Mouse (Mus musculus) left cerebral cortex, adult 9 months (tissue): ENCODE measurements at regions not wholly inside any gene's neighbourhood (a gene's known extent, or its start where the extent isn't known, plus 50 kb on each side); places are given as distances from the start of the nearest gene placed in this dataset.

Experiments
- DNase-seq, 2 experiments: peaks; one replicate each; pipeline ENCODE4 v3.0.0; 2022; ENCODE audit warnings: low spot score in 2 of 2

- DNase-seq = no peak
Measured at GRCm38 (mm10) chr13:110450526-110450925, 55.7 kb downstream of the Plk2 start.

GRCm38 (mm10) chr13:110452009-110452525 is 57.2 kb downstream of the Plk2 start:
- no peak for DNase-seq

GRCm38 (mm10) chr13:110455085-110455484 is 60.2 kb downstream of the Plk2 start:
- peak in 1 of 2 experiments; percentile 50 for DNase-seq

GRCm38 (mm10) chr13:110455569-110456196 is 60.8 kb downstream of the Plk2 start:
- no peak for DNase-seq

- DNase-seq = no peak
Measured at GRCm38 (mm10) chr13:110458701-110459100, 63.9 kb downstream of the Plk2 start.

- DNase-seq = no peak
Measured at GRCm38 (mm10) chr13:110461581-110461980, 66.7 kb downstream of the Plk2 start.

GRCm38 (mm10) chr13:110471526-110471925 is 76.7 kb downstream of the Plk2 start:
- DNase-seq = no peak

- no peak for DNase-seq
Measured at GRCm38 (mm10) chr13:110477709-110478108, 82.9 kb downstream of the Plk2 start.

- no peak for DNase-seq
Measured at GRCm38 (mm10) chr13:110484358-110484940, 89.6 kb downstream of the Plk2 start.

GRCm38 (mm10) chr13:110485515-110485914 is 90.7 kb downstream of the Plk2 start:
- no peak for DNase-seq

GRCm38 (mm10) chr13:110490166-110490565 is 95.3 kb downstream of the Plk2 start:
- no peak for DNase-seq

GRCm38 (mm10) chr13:110492296-110493001 is 97.6 kb downstream of the Plk2 start:
- DNase-seq = no peak

GRCm38 (mm10) chr13:110493002-110493552 is 98.2 kb downstream of the Plk2 start:
- no peak for DNase-seq

GRCm38 (mm10) chr13:110497461-110497860 is 102.6 kb downstream of the Plk2 start:
- no peak for DNase-seq

GRCm38 (mm10) chr13:110507814-110508362 is 113.0 kb downstream of the Plk2 start:
- no peak for DNase-seq

GRCm38 (mm10) chr13:110517986-110518385 is 123.1 kb downstream of the Plk2 start:
- peak in 1 of 2 experiments; percentile 61 for DNase-seq

GRCm38 (mm10) chr13:110522974-110523373 is 128.1 kb downstream of the Plk2 start:
- DNase-seq = no peak

GRCm38 (mm10) chr13:110527681-110528080 is 132.8 kb downstream of the Plk2 start:
- DNase-seq = no peak

- no peak for DNase-seq
Measured at GRCm38 (mm10) chr13:110529624-110530023, 134.8 kb downstream of the Plk2 start.

- no peak for DNase-seq
Measured at GRCm38 (mm10) chr13:110534320-110534764, 139.5 kb downstream of the Plk2 start.

- DNase-seq = no peak
Measured at GRCm38 (mm10) chr13:110535785-110536184, 140.9 kb downstream of the Plk2 start.

GRCm38 (mm10) chr13:110537960-110538463 is 143.2 kb downstream of the Plk2 start:
- DNase-seq = no peak
